Mouse (Mus musculus): ENCODE measurements around the gene Raver2. TPM values are rescaled to one million over a fixed set of nuclear protein-coding genes. Genes with fewer than 3 reads are reported as not detected.

The Raver2 gene
- polyA plus RNA-seq, 1 experiment from 2014 or later = 13.4 TPM

DNA sequence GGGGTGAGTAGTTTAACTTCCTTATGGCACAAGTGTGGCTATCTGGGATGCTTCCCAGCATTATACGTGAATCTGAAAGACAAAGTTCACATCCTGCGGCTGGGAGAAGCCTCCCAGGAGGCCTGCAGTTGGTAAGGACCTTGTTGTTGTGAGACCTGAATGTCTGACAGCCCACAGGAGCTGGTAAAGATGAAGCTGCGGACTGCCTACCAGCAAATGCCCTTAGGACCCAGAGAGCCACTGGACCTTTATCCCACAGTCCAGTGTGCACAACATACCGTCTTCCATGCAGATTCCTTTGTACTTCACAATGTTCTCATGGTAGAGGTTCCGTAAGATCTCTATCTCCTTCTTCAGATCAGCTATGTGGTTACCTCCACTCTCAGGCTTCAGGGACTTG lies 88.7 kb downstream of the Raver2 start:
- no peak overlapping the region for H3K9ac ChIP-seq
- H3K4me1 ChIP-seq = peaks cover 2% of the 10 kb centered on the region; the same call in 1 of the 2 replicates
- no peak for ATAC-seq (ENCODE audit: insufficient number of reproducible peaks, insufficient read depth, low FRiP score, low TSS enrichment, low read depth)
- H3K27ac ChIP-seq = no peak overlapping the region
- no peaks in the 10 kb centered on the region for H3K27me3 ChIP-seq
- H3K4me2 ChIP-seq = no peak overlapping the region
- 89% methylated on average over 5 of the region's 5 CpGs for WGBS
- no peaks in the 10 kb centered on the region for H3K9me3 ChIP-seq
- H3K36me3 ChIP-seq = peaks cover 87% of the 10 kb centered on the region
- no peak overlapping the region for H3K4me3 ChIP-seq

DNA sequence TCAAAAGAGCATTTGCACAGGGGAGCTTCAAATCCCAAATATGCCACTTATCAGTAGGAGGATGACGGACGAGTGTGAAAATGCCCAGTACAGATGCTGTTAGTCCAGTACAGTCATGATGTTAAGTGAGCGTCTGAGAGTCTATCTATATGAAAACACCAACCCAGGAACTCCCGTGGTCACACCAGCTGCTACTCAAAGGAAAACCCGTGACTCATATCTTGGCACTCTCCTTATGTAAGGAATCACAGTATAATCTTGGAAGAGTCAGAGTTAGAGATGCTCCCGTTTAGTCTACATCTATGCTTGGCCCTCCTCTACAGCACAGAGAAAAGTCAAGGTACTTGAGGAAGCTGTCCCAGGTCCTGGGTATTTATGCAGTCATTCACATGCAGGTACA lies 89.5 kb downstream of the Raver2 start:
- Histone ChIP-seq H3K27me3 (no peaks in the 10 kb centered on the region), H3K36me3 (peaks cover 87% of the 10 kb centered on the region)
- WGBS = 88% methylated on average over 6 of the region's 6 CpGs

DNA sequence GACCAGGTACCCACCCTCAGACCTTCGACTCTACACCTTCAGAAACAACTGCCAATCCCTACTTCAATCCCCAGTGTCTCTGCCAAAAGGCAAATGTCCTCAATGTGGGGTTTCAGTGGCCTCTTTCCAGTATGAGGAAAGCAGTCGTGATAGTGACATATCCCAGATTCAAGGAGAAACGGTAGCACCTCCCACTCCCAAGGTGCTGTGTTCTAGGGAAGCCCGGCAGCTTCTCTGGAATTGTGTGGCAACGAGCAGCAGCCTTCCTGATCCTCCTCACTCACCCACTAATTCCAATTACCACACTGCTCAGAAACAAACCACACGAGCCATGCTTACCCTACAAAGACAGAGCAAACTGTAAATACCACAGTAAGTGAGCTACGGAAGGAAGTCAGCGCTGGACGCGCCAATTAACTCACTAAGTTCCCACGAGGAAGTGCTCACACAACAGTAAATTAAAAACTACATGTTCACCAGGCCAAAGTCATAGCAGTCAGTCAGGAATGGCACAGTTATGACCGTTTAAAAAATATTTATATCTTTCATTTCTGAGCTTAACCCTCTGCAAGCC lies 90.5 kb downstream of the Raver2 start:
- H3K27me3 ChIP-seq = no peaks in the 10 kb centered on the region
- peaks cover 89% of the 10 kb centered on the region for H3K36me3 ChIP-seq
- ATAC-seq (ENCODE audit: insufficient number of reproducible peaks, insufficient read depth, low FRiP score, low TSS enrichment, low read depth) = no peak
- no peak overlapping the region for H3K9ac ChIP-seq
- 59% methylated on average over 12 of the region's 12 CpGs for WGBS
- peaks cover 2% of the 10 kb centered on the region; the same call in 1 of the 2 replicates for H3K4me1 ChIP-seq
- no peak overlapping the region for H3K4me2 ChIP-seq
- 0 out of 2 replicates have a peak overlapping the region, but pooled peaks have one; percentile 11 for H3K27ac ChIP-seq
- no peak overlapping the region for H3K4me3 ChIP-seq
- H3K9me3 ChIP-seq = no peaks in the 10 kb centered on the region

More for the DNA sequence above, 89.5 kb downstream of the Raver2 start:
- no peak overlapping the region for H3K4me3 ChIP-seq
- H3K27ac ChIP-seq = no peak overlapping the region
- H3K9ac ChIP-seq = no peak overlapping the region
- ATAC-seq (ENCODE audit: insufficient number of reproducible peaks, insufficient read depth, low FRiP score, low TSS enrichment, low read depth) = no peak
- H3K9me3 ChIP-seq = no peaks in the 10 kb centered on the region
- H3K4me1 ChIP-seq = peaks cover 2% of the 10 kb centered on the region; the same call in 1 of the 2 replicates
- H3K4me2 ChIP-seq = no peak overlapping the region

DNA sequence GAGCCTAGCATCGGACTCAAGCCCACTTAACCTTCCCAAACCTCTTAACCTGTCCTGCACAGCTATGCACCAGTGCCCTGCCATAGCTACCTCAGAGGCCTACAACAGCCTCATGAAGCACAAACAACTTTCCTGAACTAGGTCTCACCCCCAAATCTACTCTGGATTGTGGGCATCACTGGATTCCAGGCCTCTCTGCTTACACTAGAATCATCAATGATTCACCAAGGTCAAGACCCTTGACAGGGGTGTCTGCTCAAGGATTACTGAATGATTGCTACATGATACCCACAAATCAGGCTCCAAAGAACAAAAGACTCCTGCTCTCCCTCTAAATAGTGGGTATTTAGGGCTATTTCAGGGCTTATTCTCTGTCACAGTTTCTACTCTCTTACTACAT lies 92.0 kb downstream of the Raver2 start:
- ATAC-seq (ENCODE audit: insufficient number of reproducible peaks, insufficient read depth, low FRiP score, low TSS enrichment, low read depth) = no peak
- peaks cover 2% of the 10 kb centered on the region; the same call in 1 of the 2 replicates for H3K4me1 ChIP-seq

DNA sequence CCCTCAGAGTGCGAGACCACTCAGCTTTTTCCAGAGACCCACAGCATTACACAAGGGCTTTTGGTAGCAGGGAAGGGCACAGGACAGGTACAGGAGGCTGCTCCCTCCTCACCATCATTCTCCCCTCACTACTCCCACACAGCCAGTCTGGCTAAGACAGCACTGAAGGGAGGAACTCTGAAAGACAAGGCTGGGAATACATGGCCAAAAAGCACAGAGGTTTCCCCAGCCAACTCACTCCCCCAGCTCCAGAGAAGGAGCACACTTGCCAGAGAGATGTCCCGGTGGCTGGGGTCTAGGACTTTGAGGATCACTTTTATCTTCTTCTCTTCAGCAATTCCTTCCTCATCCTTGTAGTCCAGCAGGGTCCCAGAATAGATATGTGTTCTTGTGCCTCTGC lies 95.4 kb downstream of the Raver2 start:
- ATAC-seq (ENCODE audit: insufficient number of reproducible peaks, insufficient read depth, low FRiP score, low TSS enrichment, low read depth) = no peak
- peaks cover 76% of the 10 kb centered on the region for H3K36me3 ChIP-seq
- WGBS = 94% methylated on average over 2 of the region's 2 CpGs

More for the DNA sequence above, 92.0 kb downstream of the Raver2 start:
- Histone ChIP-seq H3K27me3 (no peaks in the 10 kb centered on the region), H3K4me3 (no peak overlapping the region), H3K27ac (no peak overlapping the region), H3K9me3 (no peaks in the 10 kb centered on the region), H3K4me2 (no peak overlapping the region), H3K9ac (no peak overlapping the region), H3K36me3 (peaks cover 87% of the 10 kb centered on the region)
- 85% methylated on average over 1 of the region's 1 CpGs for WGBS

DNA sequence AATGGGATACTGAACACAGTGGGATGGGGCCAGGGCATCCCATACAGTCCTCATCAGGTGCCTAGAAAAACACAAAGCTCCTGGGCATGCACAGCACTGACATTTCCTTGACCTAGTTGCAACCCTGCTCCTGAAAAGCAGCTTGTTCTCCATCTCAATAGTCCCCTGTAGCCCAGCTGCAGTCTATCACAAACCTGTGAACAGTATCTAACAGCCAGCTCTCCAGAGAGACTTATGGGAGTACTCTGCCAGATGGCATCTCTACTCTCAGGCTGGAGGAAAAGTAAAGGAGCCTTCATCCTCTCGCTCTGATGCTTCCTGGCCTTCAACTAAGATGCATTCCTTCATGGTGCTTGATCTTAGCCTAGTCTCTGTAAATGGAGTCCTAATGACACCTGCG lies 95.9 kb downstream of the Raver2 start:
- no peaks in the 10 kb centered on the region for H3K9me3 ChIP-seq
- peaks cover 76% of the 10 kb centered on the region for H3K36me3 ChIP-seq
- H3K4me1 ChIP-seq = no peaks in the 10 kb centered on the region; the same call in 1 of the 2 replicates
- no peak overlapping the region for H3K4me3 ChIP-seq
- no peak for ATAC-seq (ENCODE audit: insufficient number of reproducible peaks, insufficient read depth, low FRiP score, low TSS enrichment, low read depth)
- no peak overlapping the region for H3K9ac ChIP-seq
- no peak overlapping the region for H3K4me2 ChIP-seq
- no peak overlapping the region for H3K27ac ChIP-seq
- no peaks in the 10 kb centered on the region for H3K27me3 ChIP-seq
- 92% methylated on average over 2 of the region's 2 CpGs for WGBS

More for the DNA sequence above, 95.4 kb downstream of the Raver2 start:
- no peak overlapping the region for H3K9ac ChIP-seq
- H3K27me3 ChIP-seq = no peaks in the 10 kb centered on the region
- H3K9me3 ChIP-seq = no peaks in the 10 kb centered on the region
- H3K27ac ChIP-seq = no peak overlapping the region
- peaks cover 1% of the 10 kb centered on the region; the same call in 1 of the 2 replicates for H3K4me1 ChIP-seq
- no peak overlapping the region for H3K4me3 ChIP-seq
- H3K4me2 ChIP-seq = no peak overlapping the region

DNA sequence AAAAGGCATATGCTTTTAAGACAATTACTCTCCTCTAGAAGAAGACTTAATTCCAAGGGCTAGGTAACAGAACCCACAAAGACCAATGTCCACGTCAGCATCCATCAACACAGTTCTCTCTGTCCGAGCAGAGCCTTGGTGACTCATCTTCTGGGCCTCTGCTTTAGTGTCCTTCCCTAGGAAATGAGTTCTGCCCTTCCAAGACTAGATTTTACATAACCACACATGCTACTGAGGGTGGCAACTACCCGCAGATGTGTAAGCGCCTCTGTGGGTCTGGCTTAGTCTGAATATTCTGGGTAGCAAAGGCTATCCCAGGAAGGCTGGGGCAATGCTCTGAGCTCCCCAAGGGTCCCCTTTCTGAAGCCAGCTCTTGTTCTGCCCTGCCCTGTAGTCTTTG lies 97.0 kb downstream of the Raver2 start:
- Histone ChIP-seq H3K36me3 (peaks cover 80% of the 10 kb centered on the region), H3K4me1 (no peaks in the 10 kb centered on the region), H3K9ac (no peak overlapping the region), H3K4me2 (no peak overlapping the region), H3K9me3 (no peaks in the 10 kb centered on the region), H3K27ac (no peak overlapping the region), H3K27me3 (no peaks in the 10 kb centered on the region), H3K4me3 (no peak overlapping the region)
- WGBS = 90% methylated on average over 4 of the region's 4 CpGs
- ATAC-seq (ENCODE audit: insufficient number of reproducible peaks, insufficient read depth, low FRiP score, low TSS enrichment, low read depth) = no peak

DNA sequence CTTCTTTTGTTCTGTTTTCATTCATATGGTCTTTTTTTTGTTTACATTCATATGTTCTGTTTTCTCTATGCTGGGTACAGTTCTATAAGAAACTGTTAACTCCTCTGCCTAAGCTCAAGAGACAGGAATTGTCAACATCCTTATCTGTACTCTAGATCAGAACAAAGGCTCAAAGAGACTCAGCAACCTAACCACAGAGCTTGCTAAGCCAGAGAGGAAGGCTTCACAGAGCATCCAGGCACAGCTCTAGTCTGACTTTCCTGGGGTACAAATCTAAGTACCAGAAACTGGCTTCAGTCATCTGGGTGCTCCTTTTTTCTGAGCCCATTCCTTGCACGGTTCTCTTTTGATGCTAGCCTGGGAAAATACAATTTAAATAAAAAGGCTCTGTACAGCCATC lies 99.0 kb downstream of the Raver2 start:
- no peaks in the 10 kb centered on the region for H3K9me3 ChIP-seq
- H3K4me1 ChIP-seq = no peaks in the 10 kb centered on the region
- H3K27me3 ChIP-seq = no peaks in the 10 kb centered on the region
- H3K36me3 ChIP-seq = peaks cover 75% of the 10 kb centered on the region
- ATAC-seq (ENCODE audit: insufficient number of reproducible peaks, insufficient read depth, low FRiP score, low TSS enrichment, low read depth) = no peak
- WGBS = 84% methylated on average over 1 of the region's 1 CpGs
- no peak overlapping the region for H3K27ac ChIP-seq
- H3K4me3 ChIP-seq = no peak overlapping the region
- no peak overlapping the region for H3K4me2 ChIP-seq
- H3K9ac ChIP-seq = no peak overlapping the region

DNA sequence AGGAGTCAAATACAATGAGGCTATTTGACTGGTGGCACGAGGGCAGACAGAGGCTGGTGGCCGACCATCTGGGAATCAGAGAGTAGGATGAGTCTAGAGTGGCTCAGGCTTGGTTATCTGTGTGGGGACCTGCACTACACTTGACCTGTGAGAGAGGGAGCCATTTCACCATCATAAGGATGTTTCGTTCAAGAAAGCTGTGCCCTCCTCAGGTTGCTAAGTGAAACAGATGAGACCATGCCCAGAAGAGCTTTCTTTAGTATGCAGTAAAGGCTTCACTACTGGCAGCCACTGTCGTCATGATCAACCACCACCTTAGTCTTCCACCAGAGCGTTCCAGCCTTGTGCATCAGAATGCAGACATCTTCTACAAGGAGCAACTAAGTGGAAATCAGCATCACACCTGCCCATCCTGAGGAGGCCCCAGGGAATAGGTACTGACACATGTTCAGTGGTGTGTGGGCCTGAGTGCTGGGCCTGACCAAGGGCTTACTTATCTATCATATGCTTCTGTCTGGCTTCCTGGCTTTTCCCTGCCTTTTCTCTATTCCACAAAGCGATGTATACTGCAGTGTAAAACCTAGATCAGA lies 99.5 kb downstream of the Raver2 start:
- Histone ChIP-seq H3K36me3 (peaks cover 75% of the 10 kb centered on the region), H3K4me3 (no peak overlapping the region), H3K4me2 (no peak overlapping the region), H3K4me1 (no peaks in the 10 kb centered on the region), H3K9me3 (no peaks in the 10 kb centered on the region), H3K9ac (no peak overlapping the region), H3K27ac (no peak overlapping the region), H3K27me3 (no peaks in the 10 kb centered on the region)
- WGBS = 53% methylated on average over 6 of the region's 6 CpGs
- 0 out of 2 replicates have a peak, but pooled peaks have one; percentile 43 for ATAC-seq (ENCODE audit: insufficient number of reproducible peaks, insufficient read depth, low FRiP score, low TSS enrichment, low read depth)

DNA sequence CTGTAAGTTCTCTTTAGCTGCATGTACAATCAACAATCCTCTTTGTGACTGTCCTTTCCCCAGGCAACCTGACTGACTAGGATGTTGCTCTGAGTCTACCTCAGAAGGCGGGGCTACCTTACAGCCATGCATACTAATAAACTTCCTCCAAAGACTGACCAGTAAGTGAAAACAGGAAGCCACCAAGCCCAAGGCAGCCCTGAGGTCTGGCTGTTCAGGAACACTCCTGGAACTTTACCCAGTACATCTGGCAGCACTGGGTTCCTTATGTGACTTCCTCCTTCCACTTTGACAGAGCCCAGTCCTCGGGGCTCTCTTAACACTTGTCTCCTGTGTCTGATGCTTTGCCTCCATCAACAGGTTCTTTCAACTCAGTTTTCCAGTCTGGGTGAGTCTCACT lies 104.0 kb downstream of the Raver2 start:
- 79% methylated on average over 2 of the region's 2 CpGs for WGBS
- Histone ChIP-seq H3K4me2 (no peak overlapping the region), H3K27me3 (no peaks in the 10 kb centered on the region), H3K36me3 (peaks cover 86% of the 10 kb centered on the region), H3K4me1 (no peaks in the 10 kb centered on the region), H3K4me3 (no peak overlapping the region), H3K9ac (no peak overlapping the region), H3K9me3 (no peaks in the 10 kb centered on the region), H3K27ac (no peak overlapping the region)
- ATAC-seq (ENCODE audit: insufficient number of reproducible peaks, insufficient read depth, low FRiP score, low TSS enrichment, low read depth) = no peak

DNA sequence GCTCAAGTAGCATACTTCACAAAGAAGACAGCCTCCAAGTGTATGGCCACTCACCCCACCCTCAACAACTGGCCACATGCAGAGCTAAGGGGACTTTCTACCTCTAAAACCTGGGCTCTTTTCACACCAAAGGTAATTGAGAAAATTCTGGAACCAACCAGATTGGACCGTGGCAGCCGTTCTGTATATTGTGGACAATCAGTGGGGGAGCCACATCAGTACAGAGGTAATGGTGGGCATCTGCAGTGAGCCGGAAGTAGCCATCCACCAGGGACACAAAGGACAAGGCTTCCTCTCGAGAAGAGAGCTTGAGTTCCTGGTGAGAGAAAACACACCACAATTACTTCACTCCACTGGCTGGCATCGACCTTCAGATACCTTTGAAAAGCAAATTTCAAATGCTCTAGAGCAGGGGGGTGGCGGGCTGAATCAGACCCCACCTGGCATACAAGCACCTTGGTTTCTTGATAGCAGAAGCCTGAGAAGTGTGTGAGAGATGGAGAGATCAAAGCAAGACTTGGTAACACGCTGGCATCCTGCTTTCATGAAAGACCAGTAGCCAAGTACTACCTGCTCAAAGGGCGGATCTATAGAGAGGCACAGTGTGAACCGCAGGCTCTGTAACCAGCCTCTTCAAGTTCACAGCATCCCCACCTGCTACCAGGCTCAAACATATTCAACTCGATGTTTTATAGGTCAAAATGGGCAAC lies 106.3 kb downstream of the Raver2 start:
- Histone ChIP-seq H3K36me3 (peaks cover 81% of the 10 kb centered on the region), H3K4me1 (no peaks in the 10 kb centered on the region), H3K9me3 (no peaks in the 10 kb centered on the region), H3K4me3 (no peak overlapping the region), H3K27ac (no peak overlapping the region), H3K27me3 (no peaks in the 10 kb centered on the region), H3K9ac (no peak overlapping the region), H3K4me2 (no peak overlapping the region)
- WGBS = 83% methylated on average over 10 of the region's 10 CpGs
- ATAC-seq (ENCODE audit: insufficient number of reproducible peaks, insufficient read depth, low FRiP score, low TSS enrichment, low read depth) = no peak

DNA sequence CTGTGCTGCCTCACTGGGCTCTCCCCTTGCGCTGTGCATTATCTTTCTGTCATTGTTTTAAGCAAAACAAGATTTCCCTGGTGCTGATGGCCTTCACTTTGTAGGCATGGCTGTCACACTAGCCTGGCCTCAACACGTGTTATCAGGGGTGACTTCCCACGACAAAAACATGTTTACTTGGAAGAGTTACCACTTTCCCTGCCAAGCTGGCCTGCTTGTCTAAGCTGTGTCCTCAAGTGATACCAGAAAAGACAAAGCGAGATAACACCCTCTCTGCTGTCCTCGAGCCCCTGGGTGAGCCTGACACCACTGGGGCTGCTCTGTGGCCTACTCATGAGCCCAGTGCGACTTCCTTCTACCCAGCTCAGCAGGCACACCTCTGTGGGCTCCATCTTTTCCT lies 107.3 kb downstream of the Raver2 start:
- H3K4me3 ChIP-seq = no peak overlapping the region
- no peaks in the 10 kb centered on the region for H3K9me3 ChIP-seq
- H3K9ac ChIP-seq = no peak overlapping the region
- H3K27ac ChIP-seq = no peak overlapping the region
- no peak overlapping the region for H3K4me2 ChIP-seq
- 86% methylated on average over 6 of the region's 6 CpGs for WGBS
- peaks cover 70% of the 10 kb centered on the region for H3K36me3 ChIP-seq
- H3K4me1 ChIP-seq = no peaks in the 10 kb centered on the region
- no peak for ATAC-seq (ENCODE audit: insufficient number of reproducible peaks, insufficient read depth, low FRiP score, low TSS enrichment, low read depth)
- no peaks in the 10 kb centered on the region for H3K27me3 ChIP-seq
